Mouse (Mus musculus) left cerebral cortex, adult 9 months (tissue): ENCODE results near the gene Macrod2.

Source experiments
- DNase-seq, 2 experiments: peaks; one replicate each; pipeline ENCODE4 v3.0.0; 2022; ENCODE audit warnings: low spot score in 2 of 2

Macrod2 gene

GRCm38 (mm10) chr2:141056685-141057454, 661.8 kb downstream of the Macrod2 start:
- no peak for DNase-seq

GRCm38 (mm10) chr2:141057455-141057833, 662.3 kb downstream of the Macrod2 start:
- no peak for DNase-seq

GRCm38 (mm10) chr2:141073981-141074855, 679.1 kb downstream of the Macrod2 start:
- DNase-seq = no peak

GRCm38 (mm10) chr2:141078221-141078620, 683.1 kb downstream of the Macrod2 start:
- DNase-seq = no peak

DNA sequence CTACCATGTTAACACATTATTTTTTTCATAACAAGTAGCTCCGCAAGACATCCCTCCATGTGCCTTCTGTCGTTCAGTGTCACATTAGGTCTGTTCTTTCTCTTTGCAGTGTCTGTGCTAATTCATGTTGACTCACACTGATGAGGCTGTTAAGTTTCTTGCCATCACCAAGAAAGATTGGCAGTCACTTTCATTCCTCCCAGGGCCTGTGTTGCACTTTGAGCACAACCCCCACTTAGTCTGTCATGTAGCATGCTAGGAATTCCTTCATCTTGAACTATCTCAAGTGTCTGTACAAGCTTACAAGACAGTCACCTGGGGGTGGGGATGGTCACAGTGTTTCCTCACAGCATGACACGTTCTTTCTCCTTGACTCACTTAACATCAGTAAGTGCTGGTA, 696.2 kb downstream of the Macrod2 start:
- DNase-seq = peak in 1 of 2 experiments; percentile 0

- DNase-seq = no peak
Measured at GRCm38 (mm10) chr2:141117579-141117978, 722.5 kb downstream of the Macrod2 start.

DNA sequence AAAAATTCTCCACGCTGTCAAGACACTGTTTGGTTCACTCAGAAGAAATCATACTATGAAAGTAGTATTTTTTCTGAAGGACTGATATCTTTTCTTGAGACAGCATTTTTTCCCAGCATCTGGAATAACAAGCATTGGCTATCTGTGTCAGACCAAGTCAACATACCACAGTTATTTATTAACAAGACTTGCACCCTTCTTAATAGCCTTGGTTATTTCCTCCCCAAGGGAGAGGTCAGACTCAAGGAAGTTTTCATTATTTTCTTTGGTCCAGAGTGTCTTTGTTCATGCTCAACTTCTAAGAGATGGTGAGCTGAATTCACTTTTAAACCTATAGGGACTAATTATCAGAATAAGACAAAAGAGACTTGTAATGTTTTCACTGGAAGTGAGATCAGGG, 728.8 kb downstream of the Macrod2 start:
- no peak for DNase-seq

DNA sequence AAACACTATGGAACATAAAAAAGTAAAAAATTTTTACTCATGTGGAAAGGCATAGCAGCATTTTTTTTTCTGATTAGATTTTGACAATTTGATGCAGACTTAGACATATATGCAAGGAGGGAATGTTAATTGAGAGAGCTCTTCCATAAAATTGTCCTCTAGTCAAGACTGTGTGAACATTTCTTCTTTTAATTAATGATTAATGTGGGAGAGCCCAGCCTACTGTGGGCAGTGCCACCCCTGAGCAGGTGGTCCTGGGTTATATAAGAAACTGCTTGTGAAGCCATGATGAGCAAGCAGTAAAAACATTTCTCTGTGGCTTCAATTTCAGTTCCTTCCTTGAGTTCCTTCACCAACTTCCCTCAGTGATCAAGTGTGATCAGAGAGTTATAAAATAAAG, 730.5 kb downstream of the Macrod2 start:
- no peak for DNase-seq

GRCm38 (mm10) chr2:141142266-141142665, 747.2 kb downstream of the Macrod2 start:
- no peak for DNase-seq

- peak; percentile 8 for DNase-seq
Measured at GRCm38 (mm10) chr2:141152011-141152772, 757.1 kb downstream of the Macrod2 start.

DNA sequence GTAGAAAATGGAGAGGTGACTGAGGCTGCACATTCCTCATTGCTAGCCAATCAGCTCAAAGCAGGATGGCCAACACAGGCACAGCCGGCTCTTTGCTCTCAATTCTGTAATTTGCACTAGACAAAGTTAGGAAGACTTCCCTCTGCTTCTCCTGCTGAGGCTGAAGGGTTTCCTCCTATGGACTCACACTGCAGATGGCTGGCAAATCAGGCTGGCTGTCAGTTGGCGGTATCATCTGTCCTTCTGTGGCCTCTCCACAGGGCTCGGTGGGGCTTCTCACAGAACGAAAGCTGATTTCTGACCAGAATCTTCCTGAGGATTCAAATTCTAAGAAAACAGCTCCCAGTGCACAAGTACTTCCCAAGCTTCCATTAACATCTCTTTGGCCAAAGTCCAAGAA, 760.9 kb downstream of the Macrod2 start:
- DNase-seq = no peak

- no peak for DNase-seq
Measured at GRCm38 (mm10) chr2:141156979-141157593, 762.0 kb downstream of the Macrod2 start.

DNA sequence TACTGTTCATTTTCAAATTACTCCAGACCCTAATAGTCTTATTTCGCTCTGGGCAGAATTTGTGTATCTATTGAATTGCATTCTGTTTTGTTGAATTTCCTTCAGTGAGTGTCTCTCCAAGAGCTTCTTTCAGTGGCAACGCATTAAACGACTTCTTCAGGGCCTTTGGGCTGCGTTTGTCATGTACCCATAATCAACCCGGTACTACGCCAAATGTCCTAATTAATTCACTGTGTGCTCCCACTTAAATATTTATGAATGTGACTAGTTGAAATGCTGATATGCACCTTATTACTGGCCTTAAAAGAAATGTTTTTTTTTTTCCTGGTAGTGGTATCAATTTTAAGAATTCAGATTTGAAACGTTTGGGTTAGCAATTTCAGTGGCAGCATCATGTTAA, 763.1 kb downstream of the Macrod2 start:
- DNase-seq = no peak

DNA sequence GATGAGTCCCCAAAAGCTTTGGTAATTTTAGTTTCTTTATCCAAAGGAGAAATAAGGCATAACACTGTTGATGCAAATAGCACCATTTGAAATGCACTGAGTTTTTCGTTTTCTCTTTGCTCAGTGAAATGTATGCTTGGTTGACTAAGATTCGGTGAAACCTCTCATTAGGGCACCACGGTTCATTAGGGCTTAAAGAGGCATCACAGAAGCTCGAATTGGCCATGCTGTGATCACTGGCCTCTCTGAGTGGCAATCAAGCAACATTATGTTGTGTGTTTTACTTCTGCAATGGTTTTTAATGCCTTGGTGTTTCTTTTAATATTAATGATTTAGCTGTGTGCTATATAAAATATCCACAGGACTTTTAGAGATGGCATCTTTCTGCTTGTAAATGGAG, 768.8 kb downstream of the Macrod2 start:
- DNase-seq = no peak

DNA sequence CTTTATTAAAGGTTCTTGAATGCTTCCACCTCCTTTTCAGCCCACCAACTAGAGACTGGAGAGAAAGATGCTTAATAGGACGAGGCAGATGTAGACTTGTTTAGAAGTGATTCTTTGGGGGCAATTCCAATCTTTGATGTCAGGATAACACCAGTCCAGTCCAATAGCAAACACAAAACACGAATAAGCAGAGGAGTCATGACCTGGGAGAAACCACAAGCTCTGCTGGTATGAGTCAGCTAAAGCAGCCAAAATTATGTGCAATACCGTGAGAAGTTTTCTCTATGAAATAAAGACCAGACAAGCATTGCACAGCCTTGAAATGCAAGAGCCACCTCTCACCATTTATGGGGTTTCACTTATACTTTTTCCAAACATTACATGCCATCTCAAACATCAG, 774.5 kb downstream of the Macrod2 start:
- DNase-seq = no peak

GRCm38 (mm10) chr2:141173167-141173566, 778.1 kb downstream of the Macrod2 start:
- no peak for DNase-seq

GRCm38 (mm10) chr2:141173607-141174006, 778.5 kb downstream of the Macrod2 start:
- no peak for DNase-seq

- DNase-seq = no peak
Measured at GRCm38 (mm10) chr2:141180656-141181055, 785.5 kb downstream of the Macrod2 start.

- no peak for DNase-seq
Measured at GRCm38 (mm10) chr2:141182034-141182759, 787.1 kb downstream of the Macrod2 start.

DNA sequence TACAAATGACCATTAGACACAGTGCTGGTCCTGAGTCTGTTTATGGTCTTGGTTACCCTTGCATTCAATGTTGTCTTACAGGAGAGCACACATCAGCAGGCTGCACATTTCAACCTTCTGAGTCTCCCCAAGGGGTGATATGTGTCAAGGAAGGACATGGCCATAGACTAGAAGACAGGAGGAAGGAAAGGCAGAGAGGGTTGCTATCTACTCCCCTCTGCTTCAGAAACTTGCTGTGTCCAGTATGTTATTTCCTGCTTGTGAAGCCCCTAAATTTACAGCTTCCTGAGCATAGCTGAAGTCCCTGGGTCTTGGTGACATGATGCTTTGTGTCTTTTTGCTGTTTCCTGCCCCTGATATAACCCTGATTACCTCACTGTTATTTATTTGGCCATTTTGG, 799.4 kb downstream of the Macrod2 start:
- DNase-seq = no peak

DNA sequence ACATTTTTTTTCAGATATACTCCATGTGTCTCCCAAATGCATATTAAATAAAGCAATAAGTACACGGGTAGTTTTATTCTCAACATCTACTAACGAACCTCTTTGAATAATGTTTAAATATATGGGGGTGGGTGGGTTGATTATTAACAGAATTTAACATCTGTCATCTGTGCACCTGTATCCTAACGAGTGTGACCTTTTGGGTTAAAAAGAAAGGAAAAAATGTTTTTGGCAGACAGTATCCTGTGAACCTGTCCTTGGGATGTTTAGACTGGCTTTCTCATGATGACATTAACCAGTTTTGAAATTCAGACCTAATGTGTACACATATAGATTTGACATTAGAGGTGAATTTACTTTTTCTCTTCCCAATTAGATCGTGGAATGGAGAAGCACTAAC, 805.4 kb downstream of the Macrod2 start:
- DNase-seq = no peak
